Mouse (Mus musculus) thymus, postnatal 25 days (tissue): ENCODE measurements around the gene Rrp9.

ENCODE experiments used
- DNase-seq: peaks from one replicate; pipeline ENCODE4 v3.0.0; 2022

Rrp9 gene

GRCm38 (mm10) chr9:106457163-106457559 is 18.6 kb upstream of the Rrp9 start:
- no peak for DNase-seq

- no peak for DNase-seq
These were observed 17.8 kb upstream of the Rrp9 start for GRCm38 (mm10) chr9:106457920-106458319.

GRCm38 (mm10) chr9:106459946-106460345 is 15.8 kb upstream of the Rrp9 start:
- DNase-seq: no peak

- no peak for DNase-seq
These were observed 15.2 kb upstream of the Rrp9 start for GRCm38 (mm10) chr9:106460401-106461025.

GRCm38 (mm10) chr9:106461026-106461415 is 14.7 kb upstream of the Rrp9 start:
- no peak for DNase-seq

- no peak for DNase-seq
These were observed 13.9 kb upstream of the Rrp9 start for GRCm38 (mm10) chr9:106461641-106462429.

GRCm38 (mm10) chr9:106462430-106462800 is 13.3 kb upstream of the Rrp9 start:
- no peak for DNase-seq

GRCm38 (mm10) chr9:106463122-106464063 is 12.4 kb upstream of the Rrp9 start:
- DNase-seq: no peak

- DNase-seq: no peak
These were observed 10.8 kb upstream of the Rrp9 start for GRCm38 (mm10) chr9:106464751-106465541.

- DNase-seq: no peak
These were observed 10.1 kb upstream of the Rrp9 start, which contains the start of gene Gpr62 for GRCm38 (mm10) chr9:106465571-106466200. Gene Gpr62, minus strand, starts transcription at chr9:106465938.

GRCm38 (mm10) chr9:106466721-106467120 is 9.0 kb upstream of the Rrp9 start:
- DNase-seq: no peak

GRCm38 (mm10) chr9:106467746-106468145 is 8.0 kb upstream of the Rrp9 start:
- no peak for DNase-seq

GRCm38 (mm10) chr9:106469317-106469716 is 6.4 kb upstream of the Rrp9 start:
- no peak for DNase-seq

GRCm38 (mm10) chr9:106469776-106470175 is 6.0 kb upstream of the Rrp9 start:
- DNase-seq: no peak

GRCm38 (mm10) chr9:106470991-106471750 is 4.6 kb upstream of the Rrp9 start:
- no peak for DNase-seq

- no peak for DNase-seq
These were observed 3.9 kb upstream of the Rrp9 start for GRCm38 (mm10) chr9:106471892-106472291.

- DNase-seq: no peak
These were observed 3.4 kb upstream of the Rrp9 start for GRCm38 (mm10) chr9:106472321-106472720.

GRCm38 (mm10) chr9:106473081-106473752 is 2.5 kb upstream of the Rrp9 start:
- DNase-seq: no peak

GRCm38 (mm10) chr9:106473753-106474105 is 2.0 kb upstream of the Rrp9 start:
- no peak for DNase-seq

- peak; percentile 70 for DNase-seq
These were observed 1.3 kb upstream of the Rrp9 start for GRCm38 (mm10) chr9:106474456-106474855.

GRCm38 (mm10) chr9:106475046-106475445 is 717 bp upstream of the Rrp9 start:
- no peak for DNase-seq
